Mouse (Mus musculus) stomach, postnatal 0 days (tissue): ENCODE results near the gene Nkiras1. TPM values are rescaled to one million over a fixed set of nuclear protein-coding genes. Genes with fewer than 3 reads are reported as not detected.

Experiments used
- ATAC-seq: fragments of 200-750 bp; cut with Nextera tagmentation; 2 replicates; pipeline ENCODE4 v1.8.0; 2017; ENCODE audit not compliant: low FRiP score, low TSS enrichment
- DNase-seq: peaks from one replicate; pipeline ENCODE4 v3.0.0-alpha.2; 2016; ENCODE audit warnings: low spot score
- H3K27ac ChIP-seq: fragments of 300-500 bp; sonication (generic); replicated peaks from 2 replicates; pipeline ENCODE4 v1.5.1; 2014; ENCODE audit warnings: mild to moderate bottlenecking, control low read depth
- H3K27me3 ChIP-seq: fragments of 300-500 bp; sonication (generic); 2 replicates; pipeline ENCODE4 v1.6.1; 2014; ENCODE audit warnings: low read length; ENCODE audit not compliant: control insufficient read depth, insufficient read depth
- H3K36me3 ChIP-seq: fragments of 300-500 bp; sonication (generic); 2 replicates; pipeline ENCODE4 v1.6.1; 2014; ENCODE audit warnings: low read length, mixed read lengths; ENCODE audit not compliant: control insufficient read depth, insufficient read depth
- H3K4me1 ChIP-seq: fragments of 300-500 bp; sonication (generic); replicated peaks from 2 replicates; pipeline ENCODE4 v1.6.1; 2014; ENCODE audit warnings: antibody characterized with exemption; ENCODE audit not compliant: control insufficient read depth, insufficient read depth
- H3K4me2 ChIP-seq: fragments of 300-500 bp; sonication (generic); replicated peaks from 2 replicates; pipeline ENCODE4 v1.6.1; 2014; ENCODE audit warnings: low read depth, mild to moderate bottlenecking, control low read depth, moderate library complexity
- H3K4me3 ChIP-seq: fragments of 300-500 bp; sonication (generic); 2 replicates; pipeline ENCODE4 v1.5.1; 2014; ENCODE audit warnings: low read depth, low read length, control low read depth
- H3K9ac ChIP-seq: fragments of 300-500 bp; sonication (generic); 2 replicates; pipeline ENCODE4 v1.6.1; 2014; ENCODE audit warnings: mild to moderate bottlenecking, low read length, control low read depth, mixed read lengths
- H3K9me3 ChIP-seq: fragments of 300-500 bp; sonication (generic); 2 replicates; pipeline ENCODE4 v1.6.1; 2016; ENCODE audit warnings: low read length; ENCODE audit not compliant: control insufficient read depth
- CTCF ChIP-seq: IDR thresholded peaks from 2 replicates; pipeline ENCODE4 v1.5.1; 2016; ENCODE audit warnings: antibody characterized with exemption, low read depth, mild to moderate bottlenecking, moderate library complexity
- EP300 ChIP-seq: optimal IDR thresholded peaks from 2 replicates; pipeline ENCODE3; 2016; ENCODE audit warnings: antibody characterized with exemption
- WGBS: fragments of 180-500 bp; shearing (Covaris S2); extraction: QIAGEN DNeasy Blood & Tissue Kit; methylation state at CpG from one replicate; pipeline ENCODE4 v1.1.7; 2014; 5-methylcytosine and 5-hydroxymethylcytosine counted together
- polyA plus RNA-seq: library from polyadenylated mRNA; unstranded; fragments of >200 nt; fragmentation: Nextera tagmentation; extraction: Ambion mirVana; gene quantifications from 2 replicates; pipeline ENCODE4 v1.2.1, GENCODE M21; 2015

Nkiras1 gene
- polyA plus RNA-seq, 1 experiment from 2014 or later, result 15.9 TPM

DNA sequence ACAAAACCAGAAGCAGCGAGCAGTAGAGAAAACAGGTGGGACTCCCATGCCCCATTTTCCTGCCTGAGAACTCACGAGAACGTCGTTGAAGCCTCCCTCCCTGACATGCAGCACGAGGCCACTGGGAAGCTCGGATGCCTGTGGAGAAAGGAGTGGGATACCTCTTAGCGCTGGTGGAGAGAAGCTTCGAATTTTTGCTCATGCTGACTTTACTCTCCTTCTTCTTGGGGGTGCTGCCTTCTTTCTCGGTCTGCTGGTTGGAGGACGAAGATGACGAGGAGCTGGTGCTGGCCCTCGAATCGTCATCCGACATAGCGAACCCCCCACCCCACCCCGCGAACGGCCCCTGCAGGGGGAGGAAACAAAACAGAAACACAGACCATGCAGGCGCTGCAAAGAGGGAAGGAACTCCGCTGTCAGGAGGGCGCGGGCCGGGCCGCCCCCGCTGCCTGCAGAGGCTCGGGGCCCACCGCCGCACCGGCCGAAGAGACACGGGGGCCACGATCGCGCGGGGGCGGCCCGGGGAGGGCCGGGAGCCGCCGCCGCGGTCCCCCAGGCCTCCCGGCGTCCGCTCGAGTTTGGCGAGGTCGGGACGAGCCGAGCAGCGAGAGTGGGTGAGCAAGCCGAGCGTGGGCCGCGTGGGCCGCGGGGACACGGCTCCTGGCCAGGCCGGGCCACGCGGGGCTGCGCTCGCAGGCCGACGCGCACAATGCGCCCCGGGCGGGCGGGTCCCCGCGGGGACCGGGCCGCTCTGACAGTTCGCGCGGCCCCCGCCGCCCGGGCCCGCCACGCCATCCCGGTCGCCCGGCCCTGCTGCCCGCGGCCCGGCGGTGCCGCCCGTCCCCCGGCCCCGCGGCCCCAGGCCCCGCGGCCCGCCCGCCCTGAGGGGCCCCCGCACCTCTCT lies 60.1 kb downstream of the Nkiras1 start:
- peak overlapping the region; percentile 90 for H3K27ac ChIP-seq
- DNase-seq (peak; percentile 51), ATAC-seq (peak; percentile 72)
- H3K9ac ChIP-seq, result peak overlapping the region; percentile 97
- H3K9me3 ChIP-seq, result no peaks in the 10 kb centered on the region
- H3K36me3 ChIP-seq, result no peaks in the 10 kb centered on the region; the same call in 1 of the 2 replicates
- TF ChIP-seq EP300 (no peak), CTCF (no peak)
- 0 out of 2 replicates have a peak, but pooled peaks cover 3% of the 10 kb centered on the region for H3K4me1 ChIP-seq
- WGBS, result 1% methylated on average over 48 of the region's 99 CpGs
- peak overlapping the region; percentile 89 for H3K4me2 ChIP-seq
- H3K4me3 ChIP-seq, result peak overlapping the region; percentile 83
- H3K27me3 ChIP-seq, result no peaks in the 10 kb centered on the region

DNA sequence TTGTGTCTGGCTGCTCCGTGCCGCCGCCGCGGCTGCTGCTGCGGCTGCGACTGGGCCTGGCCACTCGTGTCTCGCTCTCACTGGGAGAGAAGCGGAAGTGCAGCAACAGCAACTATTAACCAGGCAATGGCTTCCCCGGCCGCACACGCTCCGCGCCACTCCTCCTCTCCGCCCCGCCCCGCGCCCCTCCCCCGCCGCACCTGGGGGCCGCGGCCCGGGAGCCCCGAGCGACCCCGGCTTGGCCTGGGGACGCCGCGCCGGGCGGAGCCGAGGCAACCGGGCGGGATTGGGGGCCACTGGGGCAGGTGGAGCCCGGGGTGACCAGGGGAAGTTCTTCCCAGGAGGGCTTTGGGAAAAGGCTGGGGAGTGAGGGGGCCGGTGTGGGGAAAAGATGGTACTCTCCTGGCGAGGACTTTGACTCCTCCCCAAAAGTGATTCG lies 60.8 kb downstream of the Nkiras1 start, which contains the start of gene Ube2e1:
Gene Ube2e1 (minus strand): TSS at position 167 of the 439 bp plus-strand sequence.
- no peak for TF ChIP-seq EP300
- no peak for TF ChIP-seq CTCF
- ATAC-seq, result peak; percentile 92

More for the DNA sequence above, 60.8 kb downstream of the Nkiras1 start, which contains the start of gene Ube2e1:
- Histone ChIP-seq H3K9ac (peak within 1 kb of the TSS; percentile 97), H3K9me3 (no peaks in the 10 kb centered on the region), H3K27me3 (no peaks in the 10 kb centered on the region), H3K27ac (peak within 1 kb of the TSS; percentile 90), H3K4me2 (peak within 1 kb of the TSS; percentile 89), H3K36me3 (no peaks in the 10 kb centered on the region), H3K4me3 (peak within 1 kb of the TSS; percentile 83), H3K4me1 (0 out of 2 replicates have a peak, but pooled peaks cover 3% of the 10 kb centered on the region)
- 0% methylated on average over 29 of the region's 39 CpGs for WGBS
- DNase-seq, result peak; percentile 82

Other genes starting within 250 kb of the Nkiras1 start
- gene Nr1d2, start 32.0 kb upstream of the Nkiras1 start, polyA plus RNA-seq, result 11.1 and 13.0 TPM in 2 replicates
- 372 and 389 TPM in 2 replicates for gene Rpl15, start 255 bp downstream of the Nkiras1 start, polyA plus RNA-seq
- gene Ube2e1, start 60.7 kb downstream of the Nkiras1 start, polyA plus RNA-seq, result 104 TPM in 2 replicates